Mouse (Mus musculus) G1E (cell line): ENCODE data around the gene Pkp4. TPM values are rescaled to one million over a fixed set of nuclear protein-coding genes. Genes with fewer than 3 reads are reported as not detected.

Experiments used
- ATAC-seq: 2 replicates; pipeline ENCODE4 v1.8.0; 2016; ENCODE audit warnings: mild to moderate bottlenecking; ENCODE audit not compliant: insufficient number of reproducible peaks, poor library complexity, low FRiP score, severe bottlenecking; ENCODE audit errors: extremely low read depth
- DNase-seq: peaks from one replicate; pipeline ENCODE4 v3.0.0; 2012; ENCODE audit warnings: low spot score
- H3K27me3 ChIP-seq: 2 replicates; pipeline ENCODE4 v1.6.1; 2012; ENCODE audit warnings: mild to moderate bottlenecking, low read length, inconsistent platforms; ENCODE audit not compliant: insufficient read depth
- H3K36me3 ChIP-seq: replicated peaks from 2 replicates; pipeline ENCODE3; 2012; ENCODE audit warnings: mild to moderate bottlenecking, inconsistent platforms
- H3K4me1 ChIP-seq: 2 replicates; pipeline ENCODE4 v1.6.1; 2012; ENCODE audit warnings: low read depth, low read length, inconsistent platforms, mixed read lengths; ENCODE audit not compliant: insufficient read depth
- H3K4me3 ChIP-seq: 2 replicates; pipeline ENCODE4 v1.5.1; 2012; ENCODE audit warnings: low read depth, mild to moderate bottlenecking, inconsistent platforms, low read length, moderate library complexity, mixed read lengths
- H3K9me3 ChIP-seq: replicated peaks from 2 replicates; pipeline ENCODE4 v1.6.1; 2012; ENCODE audit warnings: inconsistent platforms
- CTCF ChIP-seq: IDR thresholded peaks from 2 replicates; pipeline ENCODE4 v1.5.1; 2012; ENCODE audit warnings: low read depth, low read length, inconsistent platforms, mixed read lengths
- GATA1 ChIP-seq: IDR thresholded peaks from 2 replicates; pipeline ENCODE4 v1.6.1; 2012; ENCODE audit warnings: borderline replicate concordance, low read length, inconsistent platforms, mixed read lengths
- GATA2 ChIP-seq: IDR thresholded peaks from 2 replicates; pipeline ENCODE4 v1.6.1; 2012; ENCODE audit warnings: low read depth, low read length, inconsistent platforms, borderline replicate concordance
- POLR2AphosphoS5 ChIP-seq: IDR thresholded peaks from 2 replicates; pipeline ENCODE4 v1.6.1; 2012; ENCODE audit warnings: low read depth, low read length, inconsistent platforms; ENCODE audit not compliant: insufficient replicate concordance
- TAL1 ChIP-seq: conservative IDR thresholded peaks from 2 replicates; pipeline ENCODE4 v1.6.1; 2012; ENCODE audit warnings: low read depth, low read length, inconsistent platforms, mixed read lengths
- polyA plus RNA-seq: library from polyadenylated mRNA; stranded (reverse); fragments of >175 nt; gene quantifications from 2 replicates; pipeline ENCODE4 v1.2.3, GENCODE M21; 2012
- total RNA-seq, 2 experiments: library from RNA; stranded (forward) in 1 of 2; stranded (reverse) in 1 of 2; fragments of 200-1000 nt in 1 of 2; fragments of >200 nt in 1 of 2; fragmentation: Nextera tagmentation in 1 of 2; gene quantifications; 2 replicates each; pipeline ENCODE4 v1.2.3; 2014 to 2017

Pkp4 gene
- total and polyA plus RNA-seq, 3 experiments, result 29.1 to 61.0 (median 58.7) TPM

DNA sequence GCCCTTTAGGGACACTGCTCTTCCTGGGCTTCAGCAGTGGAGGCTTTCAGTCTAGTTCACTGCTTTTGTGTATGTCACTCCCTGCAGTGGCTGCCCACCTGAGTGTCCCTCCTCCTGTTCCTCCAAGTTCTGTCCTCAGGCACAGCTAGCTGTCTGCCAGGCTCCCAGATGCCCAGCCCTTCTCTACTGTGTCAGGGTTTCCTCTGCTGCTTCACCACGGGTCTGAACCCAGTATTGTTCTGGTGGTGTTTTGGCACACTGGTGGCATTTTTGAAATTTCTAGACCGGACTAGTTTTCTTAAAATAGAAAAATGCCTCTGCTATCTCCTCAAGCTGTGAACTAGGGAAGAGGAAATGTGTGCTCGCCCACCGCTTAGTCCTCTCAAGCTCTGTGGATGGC, 46.6 kb downstream of the Pkp4 start:
- Histone ChIP-seq H3K27me3 (no peaks in the 10 kb centered on the region), H3K4me1 (peaks cover 4% of the 10 kb centered on the region; the same call in 1 of the 2 replicates), H3K36me3 (peaks cover 42% of the 10 kb centered on the region), H3K4me3 (no peak overlapping the region), H3K9me3 (no peaks in the 10 kb centered on the region)
- TF ChIP-seq CTCF (no peak), TAL1 (no peak)
- DNase-seq, result no peak
- ATAC-seq, result no peak

DNA sequence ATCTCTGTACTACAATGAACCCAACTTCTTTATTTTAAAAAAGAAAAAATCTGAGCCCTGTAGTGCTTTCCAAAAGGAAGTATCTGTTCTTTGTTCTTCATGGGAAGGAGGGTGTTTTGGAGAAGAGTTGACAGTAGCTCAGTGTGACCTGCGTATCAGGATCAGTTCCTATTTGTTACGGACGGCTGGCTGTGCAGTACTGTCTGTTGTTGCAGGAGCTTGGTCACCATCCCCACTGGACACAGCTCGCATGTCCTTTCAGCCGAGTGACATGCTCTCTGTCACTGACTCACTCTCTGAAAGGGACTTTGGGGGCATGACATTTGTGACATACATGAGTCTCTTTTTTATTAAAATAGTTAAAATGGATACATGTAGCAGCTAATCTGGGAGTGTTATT, 47.1 kb downstream of the Pkp4 start:
- Histone ChIP-seq H3K9me3 (no peaks in the 10 kb centered on the region), H3K36me3 (peaks cover 42% of the 10 kb centered on the region), H3K27me3 (no peaks in the 10 kb centered on the region), H3K4me1 (peaks cover 4% of the 10 kb centered on the region; the same call in 1 of the 2 replicates), H3K4me3 (no peak overlapping the region)
- no peak for DNase-seq
- no peak for TF ChIP-seq GATA2
- TF ChIP-seq CTCF, result no peak
- TF ChIP-seq GATA1, result no peak
- no peak for TF ChIP-seq TAL1
- TF ChIP-seq POLR2AphosphoS5, result no peak
- no peak for ATAC-seq

DNA sequence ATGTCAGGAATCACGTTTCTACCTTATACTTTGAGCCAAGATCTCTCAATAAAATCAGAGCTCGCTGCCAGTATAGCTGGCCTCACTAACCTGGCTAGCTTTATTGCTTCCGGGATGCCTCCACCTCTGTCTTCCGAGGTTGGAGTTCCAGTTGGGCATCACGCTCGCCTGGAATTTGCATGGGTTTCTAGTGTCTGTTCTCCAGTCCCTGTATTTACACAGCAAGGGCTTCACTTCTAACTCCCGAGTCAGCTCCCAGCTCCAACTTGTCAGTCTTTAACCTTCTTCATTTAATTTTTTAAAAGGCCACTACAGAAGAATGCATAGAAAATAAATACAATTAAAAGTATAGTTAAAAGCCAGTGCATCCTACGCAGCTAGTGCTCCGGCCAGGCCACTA, 47.6 kb downstream of the Pkp4 start:
- no peak for ATAC-seq
- Histone ChIP-seq H3K9me3 (no peaks in the 10 kb centered on the region), H3K4me1 (peaks cover 1% of the 10 kb centered on the region; the same call in 1 of the 2 replicates), H3K36me3 (peaks cover 39% of the 10 kb centered on the region), H3K4me3 (no peak overlapping the region), H3K27me3 (no peaks in the 10 kb centered on the region)
- TF ChIP-seq POLR2AphosphoS5, result no peak
- TF ChIP-seq GATA1, result no peak
- TF ChIP-seq TAL1, result no peak
- no peak for TF ChIP-seq CTCF
- no peak for TF ChIP-seq GATA2
- DNase-seq, result no peak

DNA sequence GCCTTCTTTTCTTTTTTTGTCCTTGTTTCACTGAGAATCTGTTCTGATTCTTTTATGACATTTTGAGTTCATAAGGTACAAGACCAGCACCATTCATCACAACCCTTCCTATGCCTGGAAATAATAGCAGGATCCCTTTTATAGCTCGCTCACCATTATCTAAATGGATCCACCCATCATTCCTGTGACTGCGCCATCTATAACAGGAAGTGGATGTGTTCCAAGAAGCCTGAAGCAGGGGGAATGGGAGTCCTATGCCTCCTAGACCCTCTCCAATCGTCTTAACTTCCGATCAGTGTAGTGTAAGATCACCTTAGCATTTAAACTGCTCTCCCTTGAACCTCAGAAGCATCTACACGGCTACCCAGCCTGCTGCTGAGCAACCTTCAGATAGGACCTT, 50.4 kb downstream of the Pkp4 start:
- no peaks in the 10 kb centered on the region for H3K9me3 ChIP-seq
- H3K27me3 ChIP-seq, result no peaks in the 10 kb centered on the region
- TF ChIP-seq CTCF (no peak), GATA1 (no peak), GATA2 (no peak), TAL1 (no peak), POLR2AphosphoS5 (no peak)
- no peaks in the 10 kb centered on the region for H3K4me1 ChIP-seq
- peaks cover 43% of the 10 kb centered on the region for H3K36me3 ChIP-seq
- H3K4me3 ChIP-seq, result no peak overlapping the region
- no peak for ATAC-seq
- DNase-seq, result no peak

DNA sequence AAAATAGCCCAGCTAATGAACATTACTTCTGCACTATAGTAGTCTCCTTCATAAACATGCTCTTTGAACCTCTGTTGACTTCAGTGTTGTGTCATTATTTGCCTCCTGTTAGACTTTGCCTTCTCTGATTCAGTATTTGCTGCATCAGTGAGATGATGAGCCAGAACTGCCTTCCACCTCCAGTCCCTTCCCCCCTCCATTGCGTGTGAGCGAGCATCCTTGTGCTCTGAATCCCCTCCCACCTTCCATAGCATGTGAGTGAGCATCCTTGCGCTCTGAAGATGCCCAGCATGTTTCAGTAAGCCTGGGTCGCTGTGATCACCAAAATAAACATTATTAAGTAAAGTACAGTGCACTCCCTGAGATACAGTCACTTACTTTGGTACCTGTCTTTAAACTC, 51.8 kb downstream of the Pkp4 start:
- DNase-seq (no peak), ATAC-seq (no peak)
- no peaks in the 10 kb centered on the region for H3K9me3 ChIP-seq

DNA sequence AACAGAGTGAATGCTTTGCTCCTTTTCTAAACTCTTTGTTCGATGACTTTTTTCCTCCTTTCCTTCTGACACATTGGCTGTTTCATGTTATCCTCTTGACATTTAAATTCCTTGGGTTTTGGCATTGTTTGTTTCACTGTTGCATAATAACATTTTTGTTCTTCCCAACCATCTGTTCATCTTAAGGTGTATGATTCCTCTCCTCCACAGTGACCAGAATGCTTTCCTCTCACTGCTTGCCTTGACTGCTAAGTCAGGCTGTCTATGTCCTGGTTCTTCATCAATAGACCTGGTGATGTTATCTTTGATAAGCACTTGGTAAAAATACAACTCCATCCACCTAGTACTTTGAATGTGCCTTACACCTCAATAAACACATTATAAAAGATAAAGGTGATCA, 52.2 kb downstream of the Pkp4 start:
- ATAC-seq (no peak), DNase-seq (no peak)
- TF ChIP-seq GATA1 (no peak), POLR2AphosphoS5 (no peak), GATA2 (no peak), CTCF (no peak), TAL1 (no peak)
- no peak overlapping the region for H3K4me3 ChIP-seq
- H3K4me1 ChIP-seq, result no peaks in the 10 kb centered on the region
- H3K27me3 ChIP-seq, result no peaks in the 10 kb centered on the region
- H3K36me3 ChIP-seq, result peaks cover 50% of the 10 kb centered on the region
- H3K9me3 ChIP-seq, result no peaks in the 10 kb centered on the region

More for the DNA sequence above, 51.8 kb downstream of the Pkp4 start:
- no peak overlapping the region for H3K4me3 ChIP-seq
- TF ChIP-seq POLR2AphosphoS5, result no peak
- TF ChIP-seq TAL1, result no peak
- TF ChIP-seq CTCF, result no peak
- TF ChIP-seq GATA1, result no peak
- no peak for TF ChIP-seq GATA2
- no peaks in the 10 kb centered on the region for H3K4me1 ChIP-seq
- no peaks in the 10 kb centered on the region for H3K27me3 ChIP-seq
- peaks cover 48% of the 10 kb centered on the region for H3K36me3 ChIP-seq

DNA sequence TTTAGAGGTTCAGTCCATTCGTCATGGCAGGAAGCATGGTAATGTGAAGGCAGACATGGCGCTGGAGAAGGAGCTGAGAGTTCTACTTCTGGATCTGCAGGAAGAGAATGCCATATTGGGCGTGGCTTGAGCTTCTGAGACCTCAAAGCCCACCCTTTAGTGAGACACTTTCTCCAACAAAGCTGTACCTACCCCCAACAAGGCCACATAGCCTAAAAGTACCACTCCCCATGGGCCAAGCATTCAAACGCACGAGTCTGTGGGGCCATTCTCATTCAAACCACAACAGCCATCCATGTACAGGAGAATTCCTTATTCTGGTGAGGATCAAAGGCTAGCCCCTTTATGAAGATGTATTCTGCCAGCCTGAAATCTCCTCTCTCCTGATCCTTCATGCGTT, 57.3 kb downstream of the Pkp4 start:
- Histone ChIP-seq H3K36me3 (peaks cover 63% of the 10 kb centered on the region), H3K4me1 (no peaks in the 10 kb centered on the region), H3K27me3 (no peaks in the 10 kb centered on the region), H3K9me3 (no peaks in the 10 kb centered on the region), H3K4me3 (no peak overlapping the region)
- no peak for TF ChIP-seq GATA2
- TF ChIP-seq CTCF, result no peak
- TF ChIP-seq TAL1, result no peak
- no peak for TF ChIP-seq POLR2AphosphoS5
- DNase-seq, result no peak
- no peak for ATAC-seq
